Mouse (Mus musculus): ENCODE measurements around the gene Ctps2.
"Not testable (repeated sequence)": the region's sequence is repeated elsewhere in the genome, so short reads cannot be mapped to it uniquely, and the experiment has no call there.

Ctps2 gene

GRCm38 (mm10) chrX:162900938-162901337, at the start of gene Ctps2:
TSS of gene Ctps2 (plus strand) at chrX:162901238.
- DNase-seq: no peak

DNA sequence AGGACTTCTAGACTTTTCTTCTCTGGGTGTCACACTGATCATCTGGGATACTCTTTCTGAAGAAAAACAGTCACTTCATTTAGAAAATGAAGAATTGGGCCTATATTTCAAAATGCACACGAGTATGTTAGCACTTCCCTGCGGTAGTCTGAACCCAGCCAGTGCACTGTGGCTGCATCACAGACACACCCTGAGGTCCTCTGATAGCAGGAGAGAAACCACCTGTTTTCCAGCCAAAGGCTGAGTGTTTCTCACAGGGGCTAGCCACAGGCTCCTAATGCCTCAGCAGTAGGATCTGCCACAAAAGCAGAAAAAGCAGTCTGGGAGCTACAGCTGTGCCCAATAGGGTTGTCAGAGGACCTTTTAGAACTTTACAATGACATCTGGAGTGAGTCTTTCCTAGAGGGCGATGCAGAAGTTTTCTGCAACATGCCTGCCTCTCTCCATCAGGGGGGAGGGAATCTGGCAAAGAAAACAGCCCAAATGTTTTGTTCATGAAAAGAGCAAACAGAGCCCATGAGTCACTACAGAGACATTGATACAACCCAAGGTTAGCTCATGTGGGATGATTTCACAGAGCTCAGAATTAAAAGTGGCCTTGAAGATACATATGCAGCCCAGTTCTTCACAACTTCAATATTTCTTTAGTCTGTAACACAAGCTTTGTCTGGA, 32.6 kb upstream of the Ctps2 start:
- no peak for DNase-seq

- DNase-seq: peak in 1 of 2 experiments; percentile 45
These were observed 29.1 kb upstream of the Ctps2 start for GRCm38 (mm10) chrX:162871734-162872517.

- no peak for DNase-seq
These were observed 27.3 kb upstream of the Ctps2 start for GRCm38 (mm10) chrX:162873761-162874160.

DNA sequence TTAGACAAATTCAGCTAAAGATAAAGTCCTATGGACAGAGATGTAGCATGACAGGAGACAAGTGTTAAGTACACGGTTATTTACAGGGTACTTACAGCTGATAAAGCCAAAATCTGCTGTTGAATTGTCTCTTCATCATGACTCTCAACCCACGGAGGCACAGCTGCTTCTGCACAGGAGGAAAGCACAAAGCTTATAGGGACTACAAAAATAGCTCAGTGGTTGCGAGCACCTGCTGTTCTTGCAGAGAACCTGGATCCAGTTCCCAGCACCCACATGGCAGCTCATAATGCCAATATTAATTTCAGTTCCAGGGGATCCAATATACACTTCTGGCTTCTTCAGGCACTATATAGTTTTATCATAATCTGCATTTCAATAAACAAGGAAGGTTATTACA, 22.8 kb upstream of the Ctps2 start:
- no peak for DNase-seq

- peak; percentile 84 to 93 for DNase-seq
These were observed 13.0 kb upstream of the Ctps2 start, which contains the start of gene Syap1 for GRCm38 (mm10) chrX:162887931-162888511. TSS of gene Syap1 (minus strand) at chrX:162888447.

GRCm38 (mm10) chrX:162888575-162889223, 12.3 kb upstream of the Ctps2 start:
- DNase-seq: not testable (repeated sequence)

- peak; percentile 39 to 64 for DNase-seq
These were observed 467 bp downstream of the Ctps2 start for GRCm38 (mm10) chrX:162901371-162902039.

DNA sequence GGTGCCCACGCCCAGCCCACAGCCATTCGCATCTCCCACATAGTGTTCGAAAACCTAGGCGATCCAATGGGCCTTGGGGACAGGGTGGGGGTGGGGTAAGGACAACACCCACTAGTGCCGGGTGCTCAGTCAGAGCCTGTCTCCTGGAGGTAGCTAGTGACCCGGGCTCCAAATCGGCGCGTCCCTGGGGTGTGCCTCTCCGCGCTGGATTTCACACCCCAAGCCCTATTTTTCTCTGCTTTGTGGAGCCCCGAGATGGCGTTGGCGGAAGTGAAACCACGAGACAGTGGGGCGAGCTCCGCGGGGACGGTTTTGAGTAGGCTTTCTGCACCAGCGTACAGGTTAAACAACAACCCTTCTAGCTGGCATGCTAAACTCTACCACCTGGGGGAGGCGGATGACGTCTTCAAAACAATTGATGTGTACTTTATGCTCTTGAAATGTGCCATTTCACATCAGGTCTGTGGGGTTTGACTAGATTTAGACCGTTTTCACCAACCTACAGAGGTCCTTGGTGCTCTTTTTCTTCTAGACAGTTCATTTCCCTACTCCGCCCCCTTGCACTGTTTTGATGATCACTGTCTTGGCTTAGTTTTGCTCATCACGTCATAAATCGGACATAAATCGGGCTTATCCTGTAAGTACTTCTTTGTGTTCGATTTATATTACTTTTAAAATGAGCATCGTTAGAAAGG, 1.1 kb downstream of the Ctps2 start:
- DNase-seq: peak; percentile 63 to 70

GRCm38 (mm10) chrX:162907554-162907953, 6.5 kb downstream of the Ctps2 start:
- no peak for DNase-seq

DNA sequence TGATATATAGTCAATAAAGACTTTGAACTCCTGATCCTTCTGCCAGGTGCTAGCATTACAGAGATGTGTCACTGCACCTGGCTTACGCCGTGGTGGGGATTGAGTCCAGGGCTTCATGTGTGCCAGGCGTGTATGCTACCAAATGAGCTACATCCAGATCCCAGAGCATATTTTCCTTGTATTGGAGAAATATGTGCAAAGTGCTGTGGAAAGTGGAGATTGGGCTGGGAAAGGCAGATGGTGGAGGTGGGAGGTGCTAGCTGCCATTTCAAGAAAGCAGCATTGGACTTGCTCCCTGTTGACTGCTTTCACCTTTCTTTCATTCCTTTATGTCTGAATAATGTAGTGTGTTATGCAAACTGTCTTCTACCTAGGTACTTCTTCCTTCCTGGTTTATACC, 12.6 kb downstream of the Ctps2 start:
- no peak for DNase-seq

- DNase-seq: peak; percentile 43 to 79
These were observed 14.7 kb downstream of the Ctps2 start for GRCm38 (mm10) chrX:162915697-162916096.

- DNase-seq: peak in 1 of 2 experiments; percentile 43
These were observed 20.6 kb downstream of the Ctps2 start for GRCm38 (mm10) chrX:162921487-162922125.

DNA sequence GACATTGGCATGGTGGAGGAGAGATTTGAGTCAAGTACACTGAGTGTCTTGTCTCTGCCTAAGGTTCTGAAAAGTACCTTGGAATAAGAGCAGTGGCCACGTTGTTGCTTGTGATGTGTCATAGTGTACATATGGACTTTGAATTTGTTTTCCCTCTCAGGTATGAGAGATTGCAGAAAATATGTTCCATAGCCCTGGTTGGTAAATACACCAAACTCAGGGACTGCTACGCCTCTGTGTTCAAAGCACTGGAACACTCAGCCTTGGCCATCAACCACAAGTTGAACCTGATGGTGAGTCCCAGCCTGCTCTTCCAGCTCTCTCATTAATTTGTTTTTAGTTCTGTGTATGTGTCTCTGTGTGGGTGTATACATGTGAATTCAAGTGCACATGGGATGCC, 30.4 kb downstream of the Ctps2 start:
- DNase-seq: no peak

GRCm38 (mm10) chrX:162942027-162942426, 41.0 kb downstream of the Ctps2 start:
- DNase-seq: no peak

GRCm38 (mm10) chrX:162949811-162950439, 48.9 kb downstream of the Ctps2 start:
- peak; percentile 40 to 60 for DNase-seq

- DNase-seq: no peak
These were observed 56.9 kb downstream of the Ctps2 start for GRCm38 (mm10) chrX:162957921-162958320.

DNA sequence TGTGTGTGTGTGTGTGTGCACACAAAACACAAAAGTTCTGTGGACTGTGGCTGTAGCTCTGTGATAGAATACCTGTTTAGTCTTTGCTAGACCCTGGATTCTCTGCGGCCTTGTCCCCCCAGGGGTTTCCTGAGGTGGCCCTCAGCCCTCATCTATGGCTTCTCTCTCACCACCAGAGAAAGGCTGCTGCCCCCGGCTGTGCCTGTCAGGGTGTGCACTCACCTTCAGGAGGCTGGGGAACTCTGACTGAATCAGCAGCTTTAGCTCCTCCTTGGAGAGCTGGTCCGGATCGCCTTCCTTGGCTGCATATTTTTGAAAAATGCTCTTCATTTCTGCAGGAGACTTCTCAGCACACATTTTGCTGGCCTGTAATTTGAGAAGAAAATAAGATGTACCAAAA, 62.8 kb downstream of the Ctps2 start:
- peak; percentile 12 to 22 for DNase-seq

DNA sequence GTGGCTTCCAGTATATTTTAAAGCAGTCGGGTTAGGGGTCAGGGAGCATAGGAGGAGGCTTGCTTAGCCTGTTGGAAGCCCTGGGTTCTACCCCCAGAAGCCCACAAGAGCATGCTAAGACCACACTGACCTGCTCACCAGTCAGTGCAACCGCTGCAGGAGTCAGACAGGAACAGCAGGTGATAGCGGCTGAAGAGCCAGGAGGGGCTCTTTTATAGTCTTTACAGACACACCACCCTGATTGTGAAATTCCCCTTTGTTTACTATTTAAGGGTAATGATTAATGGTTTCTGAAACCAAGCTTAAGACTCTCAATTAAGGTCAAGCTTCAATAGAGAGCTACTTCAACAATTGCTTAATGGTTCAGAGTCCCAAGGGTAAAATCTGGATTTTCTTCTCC, 63.3 kb downstream of the Ctps2 start, which contains the start of gene S100g:
Gene S100g (minus strand): TSS at position 217 of the 400 bp plus-strand sequence.
- DNase-seq: peak; percentile 26 to 39

DNA sequence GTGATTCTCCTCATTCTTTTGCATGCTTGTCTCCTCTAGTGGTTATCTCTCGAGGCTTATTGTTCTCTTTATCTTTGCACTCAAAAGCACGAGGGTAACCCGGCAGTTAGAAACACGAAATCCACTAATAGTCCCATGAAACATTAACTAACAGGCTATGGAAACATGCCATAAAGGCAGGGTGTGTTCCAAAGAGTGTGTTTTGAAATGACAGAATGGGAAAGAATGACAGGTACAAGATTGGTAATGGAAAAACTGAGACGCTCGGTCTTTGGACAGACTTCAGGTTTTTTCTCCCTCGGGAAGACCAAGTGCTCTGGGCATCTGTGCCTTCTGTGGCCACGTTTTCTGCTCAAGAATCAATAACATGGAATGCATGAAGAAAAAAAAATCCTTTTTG, 66.4 kb downstream of the Ctps2 start:
- peak in 1 of 2 experiments; percentile 49 for DNase-seq

- DNase-seq: no peak
These were observed 75.2 kb downstream of the Ctps2 start for GRCm38 (mm10) chrX:162976194-162976593.
